Mouse (Mus musculus) olfactory bulb, adult 2 months (tissue): ENCODE measurements at regions not wholly inside any gene's neighbourhood (a gene's known extent, or its start where the extent isn't known, plus 50 kb on each side); places are given as distances from the start of the nearest gene placed in this dataset.

Experiments used
- CTCF ChIP-seq: fragments of 200-500 bp; IDR thresholded peaks from 2 replicates; pipeline ENCODE4 v1.5.1; 2012; ENCODE audit warnings: low read depth, mild to moderate bottlenecking, low read length, moderate library complexity; ENCODE audit not compliant: insufficient read depth
- POLR2A ChIP-seq: fragments of 200-500 bp; IDR thresholded peaks from 2 replicates; pipeline ENCODE4 v1.6.1; 2012; ENCODE audit warnings: mild to moderate bottlenecking, low read depth, low read length, moderate library complexity; ENCODE audit not compliant: insufficient read depth

DNA sequence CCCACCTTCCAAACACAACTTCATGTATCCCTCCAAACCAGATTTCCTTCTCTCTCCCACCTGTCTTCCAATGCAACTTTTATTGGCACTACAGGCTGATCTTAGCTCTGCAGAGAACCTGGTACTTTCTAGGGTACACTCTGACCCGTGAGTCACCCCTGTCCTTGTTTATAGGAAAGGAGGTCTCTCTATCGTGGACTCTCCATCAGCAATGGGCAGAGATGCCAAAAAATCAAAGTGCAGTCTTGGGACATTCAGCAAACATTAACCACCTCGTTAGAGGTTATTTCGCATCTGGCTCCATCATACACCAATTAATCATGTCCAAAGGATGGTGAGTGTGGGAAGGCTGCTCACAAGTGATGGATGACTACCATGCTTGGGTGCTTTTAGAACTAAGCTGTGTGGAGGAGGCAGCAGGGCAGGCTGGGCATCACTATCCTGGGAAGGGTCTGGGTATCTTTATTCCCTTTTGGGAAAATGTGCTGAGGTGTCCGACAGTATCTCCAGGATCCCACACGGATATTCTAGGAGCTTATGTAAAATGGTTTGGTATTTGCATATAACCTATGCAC lies 214.0 kb upstream of the Dynlrb2 start:
- TF ChIP-seq CTCF (no peak), POLR2A (no peak)
